Mouse (Mus musculus) embryonic fibroblast, embryonic 13.5 days (primary cell): Measurements from ENCODE around the gene Lhfpl2. TPM values are rescaled to one million over a fixed set of nuclear protein-coding genes. Genes with fewer than 3 reads are reported as not detected.
A peak's percentile ranks its signal among the peaks of the same experiment; 100 is the strongest.

Experiments used
- H3K27ac ChIP-seq: 2 replicates; pipeline ENCODE4 v1.5.1; 2012; ENCODE audit warnings: low read length, control low read depth, inconsistent platforms; ENCODE audit not compliant: insufficient read depth
- H3K4me1 ChIP-seq: 2 replicates; pipeline ENCODE4 v1.6.1; 2011; ENCODE audit warnings: low read length; ENCODE audit not compliant: control insufficient read depth, insufficient read depth
- H3K4me3 ChIP-seq: 2 replicates; pipeline ENCODE4 v1.5.1; 2011; ENCODE audit warnings: mild to moderate bottlenecking, control low read depth, low read length; ENCODE audit not compliant: insufficient read depth
- CTCF ChIP-seq: IDR thresholded peaks from 2 replicates; pipeline ENCODE4 v1.5.1; 2011; ENCODE audit warnings: mild to moderate bottlenecking, control low read depth, low read length, moderate library complexity, borderline replicate concordance; ENCODE audit not compliant: insufficient read depth
- POLR2A ChIP-seq: IDR thresholded peaks from 2 replicates; pipeline ENCODE4 v1.6.1; 2011; ENCODE audit warnings: low read depth, mild to moderate bottlenecking, control low read depth, low read length, moderate library complexity
- polyA plus RNA-seq: library from polyadenylated mRNA; stranded (reverse); fragments of >200 nt; gene quantifications from 2 replicates; pipeline ENCODE4 v1.2.4, GENCODE M21; 2011; ENCODE audit warnings: low read depth; ENCODE audit not compliant: missing spikeins, insufficient read length

The Lhfpl2 gene
- polyA plus RNA-seq, 1 experiment: 60.3 TPM

GRCm38 (mm10) chr13:94117522-94117921, 59.9 kb downstream of the Lhfpl2 start:
- no peak overlapping the region for H3K27ac ChIP-seq
- no peak overlapping the region for H3K4me3 ChIP-seq
- H3K4me1 ChIP-seq: peaks cover 13% of the 10 kb centered on the region
- no peak for TF ChIP-seq POLR2A
- TF ChIP-seq CTCF: no peak

DNA sequence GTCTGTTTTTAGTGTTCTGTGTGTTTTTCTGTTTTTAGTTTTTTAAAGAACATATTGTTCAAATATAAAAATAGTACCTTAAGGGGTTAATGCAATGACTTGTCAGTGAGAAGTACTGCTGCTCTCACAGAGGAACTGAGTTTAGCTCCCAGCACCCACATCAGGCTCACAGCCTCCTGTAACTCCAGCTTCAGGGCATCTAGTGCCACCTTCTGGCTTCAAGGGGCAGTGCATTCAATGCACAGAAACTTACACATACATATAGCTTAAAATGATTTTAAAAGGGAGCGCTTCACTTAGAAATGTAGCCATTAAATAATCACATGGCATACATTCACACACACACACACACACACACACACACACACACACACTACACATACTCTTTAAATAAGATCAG, 60.5 kb downstream of the Lhfpl2 start:
- no peak overlapping the region for H3K27ac ChIP-seq
- no peak overlapping the region for H3K4me3 ChIP-seq
- H3K4me1 ChIP-seq: peaks cover 13% of the 10 kb centered on the region
- no peak for TF ChIP-seq POLR2A
- TF ChIP-seq CTCF: no peak

DNA sequence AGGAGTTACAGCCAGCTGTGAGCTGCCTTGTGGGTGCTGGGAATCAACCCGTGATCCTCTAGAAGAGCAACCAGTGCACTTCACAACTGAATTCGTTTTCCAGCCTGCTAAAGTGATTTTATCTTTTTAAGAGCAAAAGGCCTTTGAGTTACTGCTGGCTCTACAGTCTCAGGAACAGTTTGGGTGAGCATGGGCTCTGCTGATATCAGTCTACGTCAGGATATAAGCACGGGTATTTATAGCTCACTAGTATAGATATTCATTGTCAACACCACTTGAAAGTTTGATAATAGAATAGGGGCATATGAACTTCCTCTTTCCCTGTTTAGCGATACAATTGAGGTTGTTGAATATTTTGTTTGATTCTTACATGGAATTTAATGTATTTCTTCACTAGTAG, 61.7 kb downstream of the Lhfpl2 start:
- Histone ChIP-seq H3K27ac (no peak overlapping the region), H3K4me1 (peaks cover 13% of the 10 kb centered on the region), H3K4me3 (no peak overlapping the region)
- no peak for TF ChIP-seq POLR2A
- TF ChIP-seq CTCF: no peak

DNA sequence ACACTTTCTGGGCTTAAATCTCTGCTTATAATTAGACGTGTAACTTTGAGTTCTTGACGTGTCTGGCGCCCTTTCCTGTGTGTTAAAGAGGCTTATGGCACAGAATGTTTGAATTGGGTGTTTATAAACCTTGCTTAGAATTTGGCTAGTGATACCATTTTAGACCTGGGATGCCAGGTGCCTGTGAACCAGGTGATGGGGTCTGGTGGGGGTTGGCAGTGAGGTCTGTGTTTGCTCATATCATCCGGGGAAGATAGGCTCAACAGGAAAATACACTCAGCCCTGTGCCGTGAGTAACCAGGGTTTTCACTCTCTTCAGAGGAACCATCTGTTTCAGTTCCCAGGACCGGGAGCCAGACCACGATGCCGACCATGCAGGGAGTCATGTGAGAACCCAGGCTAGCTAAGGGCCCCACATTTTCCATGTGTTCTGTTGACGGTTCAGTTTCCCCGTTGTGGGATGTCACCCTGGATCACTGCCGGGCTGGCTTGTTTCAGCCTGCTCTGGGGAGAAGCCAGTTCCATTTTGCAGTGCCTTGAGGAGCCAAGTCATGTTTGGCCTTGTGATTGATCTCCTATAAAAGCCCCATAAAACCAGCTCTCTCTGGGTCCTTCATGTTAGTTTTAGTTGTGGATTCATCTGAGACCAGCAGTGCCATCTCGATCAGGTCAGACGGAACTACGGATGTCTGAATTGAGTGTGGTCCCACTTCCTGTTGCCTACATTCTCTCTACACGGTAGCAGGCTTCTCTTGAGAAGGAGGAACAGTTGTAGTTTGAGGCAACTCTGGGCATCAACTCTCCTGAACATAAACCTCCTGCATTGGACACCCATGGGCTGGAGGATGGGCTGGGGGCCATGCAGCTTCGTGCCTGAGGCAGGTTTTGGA, 65.4 kb downstream of the Lhfpl2 start:
- peaks cover 3% of the 10 kb centered on the region; the same call in 1 of the 2 replicates for H3K4me1 ChIP-seq
- H3K27ac ChIP-seq: no peak overlapping the region
- no peak for TF ChIP-seq POLR2A
- H3K4me3 ChIP-seq: no peak overlapping the region

- no peak overlapping the region for H3K27ac ChIP-seq
- peaks cover 10% of the 10 kb centered on the region for H3K4me1 ChIP-seq
Observed at GRCm38 (mm10) chr13:94130394-94130793, 72.8 kb downstream of the Lhfpl2 start.

GRCm38 (mm10) chr13:94131135-94131534, 73.5 kb downstream of the Lhfpl2 start:
- peaks cover 10% of the 10 kb centered on the region for H3K4me1 ChIP-seq
- no peak for TF ChIP-seq CTCF
- no peak for TF ChIP-seq POLR2A
- H3K27ac ChIP-seq: no peak overlapping the region
- no peak overlapping the region for H3K4me3 ChIP-seq

More at GRCm38 (mm10) chr13:94130394-94130793, 72.8 kb downstream of the Lhfpl2 start:
- TF ChIP-seq POLR2A (no peak), CTCF (no peak)
- no peak overlapping the region for H3K4me3 ChIP-seq

- TF ChIP-seq POLR2A (no peak), CTCF (no peak)
- Histone ChIP-seq H3K4me3 (no peak overlapping the region), H3K27ac (peak overlapping the region; percentile 49), H3K4me1 (peaks cover 10% of the 10 kb centered on the region)
Observed at GRCm38 (mm10) chr13:94132187-94132995, 74.8 kb downstream of the Lhfpl2 start.

DNA sequence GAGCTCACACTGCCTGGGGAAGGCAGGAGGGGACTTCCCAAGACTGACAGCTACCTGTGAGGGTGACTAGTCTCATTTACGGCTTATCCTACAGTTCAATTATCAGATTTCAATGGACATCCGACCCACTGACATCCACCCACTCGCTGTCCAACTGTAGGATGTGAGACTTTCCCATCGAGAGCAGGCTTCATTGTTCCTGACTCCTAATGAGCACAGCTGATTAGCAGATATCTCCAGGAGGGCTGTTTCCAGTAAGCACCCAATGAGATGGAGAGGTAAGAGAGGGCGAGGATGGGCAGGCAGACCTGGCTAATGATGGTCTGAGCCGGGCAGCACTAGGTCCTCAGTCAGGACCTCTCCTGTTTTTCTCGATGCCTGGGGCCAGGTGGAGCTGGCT, 77.0 kb downstream of the Lhfpl2 start:
- Histone ChIP-seq H3K4me1 (peaks cover 19% of the 10 kb centered on the region), H3K4me3 (no peak overlapping the region), H3K27ac (no peak overlapping the region)
- TF ChIP-seq POLR2A (no peak), CTCF (no peak)

DNA sequence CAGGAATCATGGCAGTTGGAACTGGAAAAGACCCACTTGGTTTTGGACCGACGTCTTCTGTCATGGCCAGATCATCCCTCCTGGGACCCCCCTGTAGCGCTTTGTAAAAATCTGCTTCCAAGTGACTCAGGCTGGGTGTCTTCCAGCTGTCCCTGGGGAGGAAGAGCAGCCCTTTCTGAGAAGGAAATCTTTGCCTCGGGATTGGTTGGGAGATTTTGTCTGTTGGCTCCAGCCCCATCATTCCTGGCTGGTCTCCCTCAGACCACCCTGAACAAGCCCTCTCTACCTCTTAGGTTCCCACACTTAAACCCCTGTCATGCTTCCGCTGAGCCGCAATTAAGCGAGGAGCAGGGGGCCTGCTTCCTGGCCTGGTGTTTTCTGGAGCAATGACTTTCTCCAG, 77.6 kb downstream of the Lhfpl2 start:
- no peak overlapping the region for H3K4me3 ChIP-seq
- no peak for TF ChIP-seq POLR2A
- TF ChIP-seq CTCF: no peak
- H3K27ac ChIP-seq: no peak overlapping the region
- H3K4me1 ChIP-seq: peaks cover 22% of the 10 kb centered on the region

- H3K4me3 ChIP-seq: no peak overlapping the region
- peaks cover 26% of the 10 kb centered on the region for H3K4me1 ChIP-seq
- TF ChIP-seq POLR2A (no peak), CTCF (no peak)
- H3K27ac ChIP-seq: peak overlapping the region; percentile 87
Observed at GRCm38 (mm10) chr13:94139713-94140445, 82.3 kb downstream of the Lhfpl2 start.
